Mouse (Mus musculus) limb, embryonic 14.5 days (tissue): ENCODE measurements around the gene Gm10300. TPM values are rescaled to one million over a fixed set of nuclear protein-coding genes. Genes with fewer than 3 reads are reported as not detected.

Experiments
- ATAC-seq: fragments of 200-750 bp; cut with Nextera tagmentation; 2 replicates; pipeline ENCODE4 v1.8.0; 2017; ENCODE audit warnings: low read depth, moderate number of reproducible peaks, moderate TSS enrichment; ENCODE audit not compliant: low FRiP score
- DNase-seq: peaks from one replicate; pipeline ENCODE4 v3.0.0-alpha.2; 2015; ENCODE audit warnings: low spot score
- H3K27ac ChIP-seq: fragments of 300-500 bp; sonication (generic); replicated peaks from 2 replicates; pipeline ENCODE4 v1.5.1; 2014; ENCODE audit warnings: low read depth, mild to moderate bottlenecking, low read length, moderate library complexity, mixed read lengths
- H3K27me3 ChIP-seq: fragments of 300-500 bp; sonication (generic); 2 replicates; pipeline ENCODE4 v1.6.1; 2014; ENCODE audit warnings: low read length, mixed read lengths; ENCODE audit not compliant: control insufficient read depth, insufficient read depth
- H3K36me3 ChIP-seq: fragments of 300-500 bp; sonication (generic); 2 replicates; pipeline ENCODE4 v1.6.1; 2014; ENCODE audit warnings: mild to moderate bottlenecking, low read length, moderate library complexity, mixed read lengths; ENCODE audit not compliant: control insufficient read depth, insufficient read depth
- H3K4me1 ChIP-seq: fragments of 300-500 bp; sonication (generic); 2 replicates; pipeline ENCODE4 v1.6.1; 2014; ENCODE audit warnings: antibody characterized with exemption, low read length, mixed read lengths; ENCODE audit not compliant: control insufficient read depth, insufficient read depth
- H3K4me2 ChIP-seq: fragments of 300-500 bp; sonication (generic); replicated peaks from 2 replicates; pipeline ENCODE4 v1.6.1; 2014; ENCODE audit warnings: low read depth, mild to moderate bottlenecking, low read length, moderate library complexity; ENCODE audit not compliant: severe bottlenecking
- H3K4me3 ChIP-seq: fragments of 300-500 bp; sonication (generic); replicated peaks from 2 replicates; pipeline ENCODE4 v1.5.1; 2014; ENCODE audit warnings: low read length
- H3K9ac ChIP-seq: fragments of 300-500 bp; sonication (generic); 2 replicates; pipeline ENCODE4 v1.6.1; 2014; ENCODE audit warnings: mild to moderate bottlenecking, low read depth, low read length, moderate library complexity; ENCODE audit not compliant: severe bottlenecking
- H3K9me3 ChIP-seq: fragments of 300-500 bp; sonication (generic); 2 replicates; pipeline ENCODE4 v1.6.1; 2016; ENCODE audit warnings: low read length; ENCODE audit not compliant: control insufficient read depth
- POLR2A ChIP-seq: fragments of 200-500 bp; IDR thresholded peaks from 2 replicates; pipeline ENCODE4 v1.8.0; 2012; ENCODE audit warnings: inconsistent platforms, mild to moderate bottlenecking, moderate library complexity, borderline replicate concordance; ENCODE audit not compliant: insufficient read depth, insufficient read length; ENCODE audit errors: extremely low read depth
- WGBS: fragments of 180-500 bp; shearing (Covaris S2); extraction: QIAGEN DNeasy Blood & Tissue Kit; methylation state at CpG from one replicate; pipeline ENCODE4 v1.1.7; 2014; 5-methylcytosine and 5-hydroxymethylcytosine counted together
- polyA plus RNA-seq, 2 experiments: library from polyadenylated mRNA; depleted of rRNA in 1 of 2; stranded (reverse) in 1 of 2; unstranded in 1 of 2; fragments of >200 nt; fragmentation: Nextera tagmentation in 1 of 2; extraction: Ambion mirVana in 1 of 2; gene quantifications; 2 replicates each; pipeline versions ENCODE4 v1.2.1 to v1.2.3; 2012 to 2014

Gene Gm10300
- polyA plus RNA-seq, 2 experiments = 0.08 TPM; not detected in 1

- Histone ChIP-seq H3K36me3 (no peaks in the 10 kb centered on the region), H3K27ac (no peak overlapping the region), H3K4me3 (no peak overlapping the region), H3K27me3 (no peaks in the 10 kb centered on the region), H3K9me3 (no peaks in the 10 kb centered on the region), H3K9ac (no peak overlapping the region), H3K4me2 (no peak overlapping the region), H3K4me1 (peaks cover 3% of the 10 kb centered on the region; the same call in 1 of the 2 replicates)
- TF ChIP-seq POLR2A = no peak
- no peak for DNase-seq
- WGBS = 64% methylated on average over 10 of the region's 10 CpGs
- no peak for ATAC-seq
Observed at GRCm38 (mm10) chr4:132029851-132030741, 44.4 kb upstream of the Gm10300 start.

GRCm38 (mm10) chr4:132033183-132033582 is 41.3 kb upstream of the Gm10300 start:
- H3K4me2 ChIP-seq = no peak overlapping the region
- no peak overlapping the region for H3K27ac ChIP-seq
- H3K9ac ChIP-seq = no peak overlapping the region
- H3K27me3 ChIP-seq = no peaks in the 10 kb centered on the region
- TF ChIP-seq POLR2A = no peak
- no peak overlapping the region for H3K4me3 ChIP-seq
- ATAC-seq = no peak
- no peak for DNase-seq
- H3K36me3 ChIP-seq = no peaks in the 10 kb centered on the region
- no peaks in the 10 kb centered on the region for H3K9me3 ChIP-seq
- 77% methylated on average over 1 of the region's 1 CpGs for WGBS
- H3K4me1 ChIP-seq = peaks cover 3% of the 10 kb centered on the region; the same call in 1 of the 2 replicates

- no peak overlapping the region for H3K9ac ChIP-seq
- no peak for TF ChIP-seq POLR2A
- no peaks in the 10 kb centered on the region for H3K9me3 ChIP-seq
- DNase-seq (no peak), ATAC-seq (no peak)
- H3K36me3 ChIP-seq = no peaks in the 10 kb centered on the region
- peaks cover 7% of the 10 kb centered on the region for H3K4me1 ChIP-seq
- no peak overlapping the region for H3K4me2 ChIP-seq
- 26% methylated on average over 2 of the region's 2 CpGs for WGBS
- no peak overlapping the region for H3K4me3 ChIP-seq
- H3K27me3 ChIP-seq = no peaks in the 10 kb centered on the region
- H3K27ac ChIP-seq = no peak overlapping the region
Observed at GRCm38 (mm10) chr4:132034242-132034641, 40.3 kb upstream of the Gm10300 start.

GRCm38 (mm10) chr4:132037137-132037536 is 37.4 kb upstream of the Gm10300 start:
- no peak overlapping the region for H3K4me2 ChIP-seq
- H3K9me3 ChIP-seq = no peaks in the 10 kb centered on the region
- H3K4me3 ChIP-seq = no peak overlapping the region
- DNase-seq = no peak
- H3K36me3 ChIP-seq = no peaks in the 10 kb centered on the region
- no peak overlapping the region for H3K9ac ChIP-seq
- 79% methylated on average over 5 of the region's 5 CpGs for WGBS
- no peaks in the 10 kb centered on the region for H3K27me3 ChIP-seq
- no peak overlapping the region for H3K27ac ChIP-seq
- TF ChIP-seq POLR2A = no peak
- peaks cover 4% of the 10 kb centered on the region; the same call in 1 of the 2 replicates for H3K4me1 ChIP-seq
- no peak for ATAC-seq

GRCm38 (mm10) chr4:132037991-132038390 is 36.5 kb upstream of the Gm10300 start:
- H3K9ac ChIP-seq = no peak overlapping the region
- TF ChIP-seq POLR2A = no peak
- no peaks in the 10 kb centered on the region for H3K27me3 ChIP-seq
- ATAC-seq = no peak
- no peak overlapping the region for H3K4me2 ChIP-seq
- no peak for DNase-seq
- H3K27ac ChIP-seq = no peak overlapping the region
- 43% methylated on average over 7 of the region's 7 CpGs for WGBS
- H3K9me3 ChIP-seq = no peaks in the 10 kb centered on the region
- H3K4me1 ChIP-seq = peaks cover 4% of the 10 kb centered on the region; the same call in 1 of the 2 replicates
- H3K36me3 ChIP-seq = no peaks in the 10 kb centered on the region
- no peak overlapping the region for H3K4me3 ChIP-seq

GRCm38 (mm10) chr4:132038809-132039208 is 35.7 kb upstream of the Gm10300 start:
- Histone ChIP-seq H3K4me3 (no peak overlapping the region), H3K4me2 (no peak overlapping the region), H3K27ac (no peak overlapping the region), H3K27me3 (no peaks in the 10 kb centered on the region), H3K9me3 (no peaks in the 10 kb centered on the region), H3K9ac (no peak overlapping the region), H3K4me1 (peaks cover 4% of the 10 kb centered on the region; the same call in 1 of the 2 replicates), H3K36me3 (no peaks in the 10 kb centered on the region)
- no peak for TF ChIP-seq POLR2A
- WGBS = 86% methylated on average over 2 of the region's 2 CpGs
- DNase-seq (no peak), ATAC-seq (no peak)
